Mouse (Mus musculus): ENCODE measurements around the gene Gm48551. TPM values are rescaled to one million over a fixed set of nuclear protein-coding genes. Genes with fewer than 3 reads are reported as not detected.

Gene Gm48551
- total RNA-seq, 2 experiments from 2014 or later = 3.7 TPM; not detected in 1

Other genes with a start within 250 kb of the Gm48551 start
Only the 30 nearest of the 35 such genes appear.
- gene Pias4, start 216.5 kb upstream of the Gm48551 start, total RNA-seq (2015; ENCODE audit: low replicate concordance) = 4.4 and 11.3 TPM in 2 replicates
- gene Pias4, start 216.5 kb upstream of the Gm48551 start, total RNA-seq (2017; ENCODE audit: low replicate concordance) = 12.3 and 19.3 TPM in 2 replicates
- gene Eef2, start 207.8 kb upstream of the Gm48551 start, total RNA-seq (2015; ENCODE audit: low replicate concordance) = 227 and 267 TPM in 2 replicates
- 388 and 458 TPM in 2 replicates for gene Eef2, start 207.8 kb upstream of the Gm48551 start, total RNA-seq (2017; ENCODE audit: low replicate concordance)
- 3.3 and 7.3 TPM in 2 replicates for gene Dapk3, start 201.5 kb upstream of the Gm48551 start, total RNA-seq (2015; ENCODE audit: low replicate concordance)
- 10.8 and 11.8 TPM in 2 replicates for gene Dapk3, start 201.5 kb upstream of the Gm48551 start, total RNA-seq (2017; ENCODE audit: low replicate concordance)
- not detected in 2 replicates for gene 4930442H23Rik, start 200.6 kb upstream of the Gm48551 start, total RNA-seq (2015; ENCODE audit: low replicate concordance)
- gene 4930442H23Rik, start 200.6 kb upstream of the Gm48551 start, total RNA-seq (2017; ENCODE audit: low replicate concordance) = not detected in 2 replicates
- gene Nmrk2, start 182.4 kb upstream of the Gm48551 start, total RNA-seq (2015; ENCODE audit: low replicate concordance) = not detected in 2 replicates
- gene Nmrk2, start 182.4 kb upstream of the Gm48551 start, total RNA-seq (2017; ENCODE audit: low replicate concordance) = not detected in 2 replicates
- gene Atcay, start 153.6 kb upstream of the Gm48551 start, total RNA-seq (2015; ENCODE audit: low replicate concordance) = not detected in 2 replicates
- not detected in 2 replicates for gene Atcay, start 153.6 kb upstream of the Gm48551 start, total RNA-seq (2017; ENCODE audit: low replicate concordance)
- not detected in 2 replicates for gene Zfr2, start 151.3 kb upstream of the Gm48551 start, total RNA-seq (2015; ENCODE audit: low replicate concordance)
- not detected in 2 replicates for gene Zfr2, start 151.3 kb upstream of the Gm48551 start, total RNA-seq (2017; ENCODE audit: low replicate concordance)
- 0.42 and 0.96 TPM in 2 replicates for gene Matk, start 131.5 kb upstream of the Gm48551 start, total RNA-seq (2015; ENCODE audit: low replicate concordance)
- gene Matk, start 131.5 kb upstream of the Gm48551 start, total RNA-seq (2017; ENCODE audit: low replicate concordance) = 4.3 TPM in 2 replicates
- 6.3 and 56.3 TPM in 2 replicates for gene Mrpl54, start 117.5 kb upstream of the Gm48551 start, total RNA-seq (2015; ENCODE audit: low replicate concordance)
- 23.1 and 36.6 TPM in 2 replicates for gene Mrpl54, start 117.5 kb upstream of the Gm48551 start, total RNA-seq (2017; ENCODE audit: low replicate concordance)
- gene Apba3, start 117.5 kb upstream of the Gm48551 start, total RNA-seq (2015; ENCODE audit: low replicate concordance) = 3.3 and 4.4 TPM in 2 replicates
- 4.3 and 10.8 TPM in 2 replicates for gene Apba3, start 117.5 kb upstream of the Gm48551 start, total RNA-seq (2017; ENCODE audit: low replicate concordance)
- 3.3 TPM in 1 of 2 replicates, not detected in the other for gene Tjp3, start 92.9 kb upstream of the Gm48551 start, total RNA-seq (2015; ENCODE audit: low replicate concordance)
- gene Tjp3, start 92.9 kb upstream of the Gm48551 start, total RNA-seq (2017; ENCODE audit: low replicate concordance) = 0.60 and 1.7 TPM in 2 replicates
- gene Pip5k1c, start 91.5 kb upstream of the Gm48551 start, total RNA-seq (2015; ENCODE audit: low replicate concordance) = 9.6 and 11.3 TPM in 2 replicates
- 10.8 and 11.3 TPM in 2 replicates for gene Pip5k1c, start 91.5 kb upstream of the Gm48551 start, total RNA-seq (2017; ENCODE audit: low replicate concordance)
- gene Cactin, start 63.4 kb upstream of the Gm48551 start, total RNA-seq (2015; ENCODE audit: low replicate concordance) = 5.6 and 6.1 TPM in 2 replicates
- 18.0 and 27.7 TPM in 2 replicates for gene Cactin, start 63.4 kb upstream of the Gm48551 start, total RNA-seq (2017; ENCODE audit: low replicate concordance)
- gene Tbxa2r, start 55.7 kb upstream of the Gm48551 start, total RNA-seq (2015; ENCODE audit: low replicate concordance) = not detected in 2 replicates
- not detected in 2 replicates for gene Tbxa2r, start 55.7 kb upstream of the Gm48551 start, total RNA-seq (2017; ENCODE audit: low replicate concordance)
- gene Gipc3, start 41.2 kb upstream of the Gm48551 start, total RNA-seq (2015; ENCODE audit: low replicate concordance) = not detected in 2 replicates
- not detected in 2 replicates for gene Gipc3, start 41.2 kb upstream of the Gm48551 start, total RNA-seq (2017; ENCODE audit: low replicate concordance)
- gene Hmg20b, start 34.0 kb upstream of the Gm48551 start, total RNA-seq (2015; ENCODE audit: low replicate concordance) = 9.2 and 14.6 TPM in 2 replicates
- 14.1 and 30.2 TPM in 2 replicates for gene Hmg20b, start 34.0 kb upstream of the Gm48551 start, total RNA-seq (2017; ENCODE audit: low replicate concordance)
- gene Mfsd12, start 27.0 kb upstream of the Gm48551 start, total RNA-seq (2015; ENCODE audit: low replicate concordance) = 1.9 and 2.5 TPM in 2 replicates
- gene Mfsd12, start 27.0 kb upstream of the Gm48551 start, total RNA-seq (2017; ENCODE audit: low replicate concordance) = 8.7 and 10.6 TPM in 2 replicates
- gene 4930404N11Rik, start 18.6 kb upstream of the Gm48551 start, total RNA-seq (2015; ENCODE audit: low replicate concordance) = 15.6 and 27.0 TPM in 2 replicates
- gene 4930404N11Rik, start 18.6 kb upstream of the Gm48551 start, total RNA-seq (2017; ENCODE audit: low replicate concordance) = 35.7 and 41.5 TPM in 2 replicates
- 286 and 325 TPM in 2 replicates for gene Fzr1, start 6.0 kb upstream of the Gm48551 start, total RNA-seq (2015; ENCODE audit: low replicate concordance)
- 463 and 486 TPM in 2 replicates for gene Fzr1, start 6.0 kb upstream of the Gm48551 start, total RNA-seq (2017; ENCODE audit: low replicate concordance)
- 10.4 and 11.7 TPM in 2 replicates for gene Dohh, start within 50 bp of the Gm48551 start, total RNA-seq (2015; ENCODE audit: low replicate concordance)
- 32.5 and 33.7 TPM in 2 replicates for gene Dohh, start within 50 bp of the Gm48551 start, total RNA-seq (2017; ENCODE audit: low replicate concordance)
- gene Gm48552, start 4.5 kb downstream of the Gm48551 start, total RNA-seq (2015; ENCODE audit: low replicate concordance) = not detected in 2 replicates
- 5.6 TPM in 1 of 2 replicates, not detected in the other for gene Gm48552, start 4.5 kb downstream of the Gm48551 start, total RNA-seq (2017; ENCODE audit: low replicate concordance)
- 5.4 TPM in 1 of 2 replicates, not detected in the other for gene Smim24, start 8.6 kb downstream of the Gm48551 start, total RNA-seq (2015; ENCODE audit: low replicate concordance)
- 1.8 and 3.8 TPM in 2 replicates for gene Smim24, start 8.6 kb downstream of the Gm48551 start, total RNA-seq (2017; ENCODE audit: low replicate concordance)
- 13.4 and 23.8 TPM in 2 replicates for gene Nfic, start 71.2 kb downstream of the Gm48551 start, total RNA-seq (2015; ENCODE audit: low replicate concordance)
- gene Nfic, start 71.2 kb downstream of the Gm48551 start, total RNA-seq (2017; ENCODE audit: low replicate concordance) = 0.84 and 8.2 TPM in 2 replicates
- gene Celf5, start 98.2 kb downstream of the Gm48551 start, total RNA-seq (2015; ENCODE audit: low replicate concordance) = not detected in 2 replicates
- gene Celf5, start 98.2 kb downstream of the Gm48551 start, total RNA-seq (2017; ENCODE audit: low replicate concordance) = 0.68 TPM in 1 of 2 replicates, not detected in the other
- 8.1 and 46.4 TPM in 2 replicates for gene Ncln, start 111.9 kb downstream of the Gm48551 start, total RNA-seq (2015; ENCODE audit: low replicate concordance)
- gene Ncln, start 111.9 kb downstream of the Gm48551 start, total RNA-seq (2017; ENCODE audit: low replicate concordance) = 10.8 and 12.8 TPM in 2 replicates
- 2.9 and 4.6 TPM in 2 replicates for gene S1pr4, start 115.7 kb downstream of the Gm48551 start, total RNA-seq (2015; ENCODE audit: low replicate concordance)
- gene S1pr4, start 115.7 kb downstream of the Gm48551 start, total RNA-seq (2017; ENCODE audit: low replicate concordance) = 2.1 and 6.0 TPM in 2 replicates
- gene Gna15, start 139.8 kb downstream of the Gm48551 start, total RNA-seq (2015; ENCODE audit: low replicate concordance) = 2.1 and 12.1 TPM in 2 replicates
- gene Gna15, start 139.8 kb downstream of the Gm48551 start, total RNA-seq (2017; ENCODE audit: low replicate concordance) = 6.3 and 14.8 TPM in 2 replicates
- 1.9 and 2.1 TPM in 2 replicates for gene Gna11, start 160.7 kb downstream of the Gm48551 start, total RNA-seq (2015; ENCODE audit: low replicate concordance)
- gene Gna11, start 160.7 kb downstream of the Gm48551 start, total RNA-seq (2017; ENCODE audit: low replicate concordance) = 5.9 and 10.9 TPM in 2 replicates
- 68.5 and 77.8 TPM in 2 replicates for gene Aes, start 175.0 kb downstream of the Gm48551 start, total RNA-seq (2015; ENCODE audit: low replicate concordance)
- 31.4 and 81.9 TPM in 2 replicates for gene Aes, start 175.0 kb downstream of the Gm48551 start, total RNA-seq (2017; ENCODE audit: low replicate concordance)
- gene Tle2, start 190.1 kb downstream of the Gm48551 start, total RNA-seq (2015; ENCODE audit: low replicate concordance) = not detected in 2 replicates
- not detected in 2 replicates for gene Tle2, start 190.1 kb downstream of the Gm48551 start, total RNA-seq (2017; ENCODE audit: low replicate concordance)

Measured in erythroblast, adult 5-6 weeks (primary cell).